Mouse (Mus musculus): ENCODE results near the gene Pus7.
A peak's percentile ranks its signal among the peaks of the same experiment; 100 is the strongest.

Gene Pus7

DNA sequence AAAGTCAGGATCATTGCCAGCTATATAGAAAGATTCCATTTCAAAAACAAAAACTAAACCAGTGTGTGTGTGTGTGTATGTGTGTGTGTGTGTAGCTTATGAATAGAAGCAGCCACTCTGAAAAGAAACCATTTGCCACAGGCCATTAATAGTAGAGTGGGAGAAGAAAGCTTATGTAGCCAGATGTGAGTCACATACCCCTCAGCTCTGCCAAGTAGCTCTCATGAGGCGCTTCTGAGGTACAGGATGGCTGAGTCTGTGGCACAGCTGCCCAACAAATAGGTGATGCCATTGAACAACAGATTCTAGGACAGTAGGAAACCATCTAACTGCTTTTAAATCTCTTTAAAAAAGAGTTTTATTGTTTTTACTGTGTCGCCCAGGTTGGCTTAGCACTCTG lies 9.2 kb upstream of the Pus7 start:
- no peak overlapping the region for H3K4me3 ChIP-seq (replicated peaks; ENCODE audit: low read length)
- peaks cover 44% of the 10 kb centered on the region for H3K36me3 ChIP-seq (ENCODE audit: insufficient read depth, low read length)
- TF ChIP-seq POU5F1 (IDR thresholded peaks at IDR 0.05; ENCODE audit: borderline replicate concordance, low read length) (no peak), NANOG (IDR thresholded peaks at IDR 0.05; ENCODE audit: borderline replicate concordance, low read length) (no peak), CTCF (conservative IDR thresholded peaks at IDR 0.05; ENCODE audit: low read length) (no peak)
- no peaks in the 10 kb centered on the region for H3K27me3 ChIP-seq (ENCODE audit: insufficient read depth, low read length)
- H3K4me1 ChIP-seq (replicated peaks; ENCODE audit: low read depth, low read length), result peaks cover 8% of the 10 kb centered on the region
- no peaks in the 10 kb centered on the region for H3K9me3 ChIP-seq (ENCODE audit: low read length)

DNA sequence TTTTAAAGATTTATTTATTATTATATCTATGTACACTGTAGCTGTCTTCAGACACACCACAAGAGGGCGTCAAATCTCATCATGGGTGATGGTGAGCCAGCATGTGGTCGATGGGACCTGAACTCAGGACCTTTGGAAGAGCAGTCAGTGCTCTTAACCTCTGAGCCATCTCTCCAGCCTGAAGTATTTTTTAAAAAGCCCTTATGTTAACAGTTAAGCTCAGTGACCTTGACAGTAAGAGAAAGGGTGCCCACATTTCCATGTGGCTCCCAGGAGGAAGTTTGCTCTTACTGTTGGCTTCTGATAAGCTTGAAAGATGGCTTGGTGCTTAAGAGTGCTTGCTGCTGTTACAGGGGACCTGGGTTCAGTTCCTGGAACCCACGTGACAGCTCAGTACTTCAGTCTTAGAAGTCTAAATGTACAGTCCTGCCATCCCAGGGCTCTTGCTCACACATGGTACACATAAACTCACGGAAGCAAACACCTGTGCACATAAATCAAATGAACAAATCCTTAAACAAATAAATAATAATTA lies 5.6 kb upstream of the Pus7 start:
- Histone ChIP-seq H3K27me3 (ENCODE audit: insufficient read depth, low read length) (no peaks in the 10 kb centered on the region), H3K36me3 (ENCODE audit: insufficient read depth, low read length) (peaks cover 12% of the 10 kb centered on the region), H3K4me3 (replicated peaks; ENCODE audit: low read length) (no peak overlapping the region), H3K4me1 (replicated peaks; ENCODE audit: low read depth, low read length) (peaks cover 12% of the 10 kb centered on the region), H3K9me3 (ENCODE audit: low read length) (no peaks in the 10 kb centered on the region)
- no peak for TF ChIP-seq POU5F1 (IDR thresholded peaks at IDR 0.05; ENCODE audit: borderline replicate concordance, low read length)
- TF ChIP-seq NANOG (IDR thresholded peaks at IDR 0.05; ENCODE audit: borderline replicate concordance, low read length), result no peak
- TF ChIP-seq CTCF (conservative IDR thresholded peaks at IDR 0.05; ENCODE audit: low read length), result 0 out of 2 replicates have a peak, but pooled peaks have one; percentile 8

GRCm38 (mm10) chr5:23788390-23788830 lies 4.9 kb upstream of the Pus7 start:
- TF ChIP-seq NANOG (IDR thresholded peaks at IDR 0.05; ENCODE audit: borderline replicate concordance, low read length), result no peak
- TF ChIP-seq CTCF (conservative IDR thresholded peaks at IDR 0.05; ENCODE audit: low read length), result no peak
- TF ChIP-seq POU5F1 (IDR thresholded peaks at IDR 0.05; ENCODE audit: borderline replicate concordance, low read length), result no peak
- H3K27me3 ChIP-seq (ENCODE audit: insufficient read depth, low read length), result no peaks in the 10 kb centered on the region
- H3K36me3 ChIP-seq (ENCODE audit: insufficient read depth, low read length), result peaks cover 9% of the 10 kb centered on the region
- peak overlapping the region; percentile 89 for H3K4me3 ChIP-seq (replicated peaks; ENCODE audit: low read length)
- H3K4me1 ChIP-seq (replicated peaks; ENCODE audit: low read depth, low read length), result peaks cover 17% of the 10 kb centered on the region
- no peaks in the 10 kb centered on the region for H3K9me3 ChIP-seq (ENCODE audit: low read length)

DNA sequence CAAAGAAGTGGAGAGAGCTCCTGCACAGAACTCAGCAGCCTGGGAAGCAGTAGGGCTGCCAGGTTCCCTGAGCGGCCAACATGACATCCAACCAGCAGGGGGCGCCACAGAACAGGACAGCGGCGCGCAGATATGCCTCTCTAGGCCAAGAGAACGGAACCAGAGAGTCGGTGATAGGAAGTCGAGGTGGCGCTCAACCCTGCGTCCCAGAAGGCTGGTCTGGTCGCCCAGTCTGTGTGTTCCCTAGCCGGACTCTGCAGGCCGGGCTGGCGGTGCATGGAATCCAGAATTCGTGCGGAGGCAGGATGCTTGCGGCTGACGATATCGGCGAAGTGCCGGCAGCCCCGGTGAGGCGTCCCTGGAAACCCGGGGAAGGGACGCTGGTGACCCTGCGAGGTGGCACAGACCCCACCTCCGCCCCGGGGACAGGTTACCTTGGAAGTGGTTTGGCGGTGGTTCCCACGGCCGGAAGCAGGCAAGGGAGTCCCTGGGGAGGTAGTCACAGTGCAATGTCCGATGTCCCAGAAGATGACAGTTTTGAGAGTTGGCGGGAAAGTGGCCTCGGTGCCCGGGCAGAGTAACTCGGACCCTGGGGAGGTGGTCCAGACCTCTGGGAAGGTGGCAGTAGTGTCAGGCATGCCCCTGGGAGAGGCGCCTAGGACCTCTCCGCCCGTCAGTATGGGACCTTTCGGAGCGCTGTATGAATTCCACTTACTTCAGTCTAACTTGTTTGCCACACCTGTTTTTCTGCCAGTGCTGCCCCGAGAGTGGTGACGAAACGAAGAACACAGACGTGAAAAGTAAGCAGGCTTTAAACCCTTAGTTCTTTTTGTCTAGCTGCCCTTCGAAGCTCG lies 4.3 kb upstream of the Pus7 start, which contains the start of gene Rint1:
Gene Rint1 (plus strand): TSS at position 176 of the 854 bp plus-strand sequence.
- TF ChIP-seq NANOG (IDR thresholded peaks at IDR 0.05; ENCODE audit: borderline replicate concordance, low read length), result no peak
- TF ChIP-seq CTCF (conservative IDR thresholded peaks at IDR 0.05; ENCODE audit: low read length), result peak; percentile 91
- no peak for TF ChIP-seq POU5F1 (IDR thresholded peaks at IDR 0.05; ENCODE audit: borderline replicate concordance, low read length)
- H3K4me3 ChIP-seq (replicated peaks; ENCODE audit: low read length), result peak within 1 kb of the TSS; percentile 89
- H3K36me3 ChIP-seq (ENCODE audit: insufficient read depth, low read length), result peaks cover 9% of the 10 kb centered on the region
- peaks cover 18% of the 10 kb centered on the region for H3K4me1 ChIP-seq (replicated peaks; ENCODE audit: low read depth, low read length)
- no peaks in the 10 kb centered on the region for H3K9me3 ChIP-seq (ENCODE audit: low read length)
- H3K27me3 ChIP-seq (ENCODE audit: insufficient read depth, low read length), result peaks cover 2% of the 10 kb centered on the region; the same call in 1 of the 2 replicates

DNA sequence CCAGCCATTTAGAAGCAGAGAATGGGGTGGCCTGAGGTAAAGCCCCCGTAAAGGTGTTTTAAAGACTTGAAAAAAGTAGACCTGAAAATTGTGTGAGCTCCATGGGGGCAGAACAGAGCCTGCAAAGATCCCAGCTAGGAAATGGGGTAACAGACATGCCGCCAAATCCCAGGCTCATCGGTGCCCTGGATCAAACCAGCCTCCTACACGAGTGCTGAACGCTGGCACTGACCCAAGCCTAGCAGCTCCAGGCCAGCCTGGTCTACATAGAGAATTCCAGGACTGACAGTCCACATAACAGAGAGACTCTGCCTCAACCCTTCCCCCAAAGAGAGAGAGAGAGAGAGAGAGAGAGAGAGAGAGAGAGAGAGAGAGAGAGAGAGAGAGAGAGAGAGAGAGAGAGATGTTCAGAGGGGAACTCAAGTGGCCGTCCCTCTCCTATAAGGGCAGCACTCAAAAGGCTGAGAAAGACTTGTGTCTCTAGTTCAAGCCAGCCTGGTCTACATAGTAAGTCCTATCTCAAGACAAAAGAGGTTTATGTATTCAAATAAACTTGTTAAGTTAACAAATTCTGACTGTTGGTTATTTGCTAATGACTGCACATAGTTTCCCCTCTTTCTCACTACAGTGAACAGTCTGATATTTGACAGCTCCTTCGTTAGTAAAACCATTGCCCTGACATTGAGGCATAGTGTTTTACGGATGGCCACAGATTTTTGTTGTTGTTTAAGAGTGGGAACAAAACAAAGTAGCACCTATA lies 1.3 kb downstream of the Pus7 start:
- TF ChIP-seq POU5F1 (IDR thresholded peaks at IDR 0.05; ENCODE audit: borderline replicate concordance, low read length), result no peak
- H3K27me3 ChIP-seq (ENCODE audit: insufficient read depth, low read length), result peaks cover 3% of the 10 kb centered on the region; the same call in 1 of the 2 replicates
- H3K4me3 ChIP-seq (replicated peaks; ENCODE audit: low read length), result peak overlapping the region; percentile 96
- no peaks in the 10 kb centered on the region for H3K9me3 ChIP-seq (ENCODE audit: low read length)
- peaks cover 10% of the 10 kb centered on the region for H3K36me3 ChIP-seq (ENCODE audit: insufficient read depth, low read length)
- peaks cover 30% of the 10 kb centered on the region for H3K4me1 ChIP-seq (replicated peaks; ENCODE audit: low read depth, low read length)

DNA sequence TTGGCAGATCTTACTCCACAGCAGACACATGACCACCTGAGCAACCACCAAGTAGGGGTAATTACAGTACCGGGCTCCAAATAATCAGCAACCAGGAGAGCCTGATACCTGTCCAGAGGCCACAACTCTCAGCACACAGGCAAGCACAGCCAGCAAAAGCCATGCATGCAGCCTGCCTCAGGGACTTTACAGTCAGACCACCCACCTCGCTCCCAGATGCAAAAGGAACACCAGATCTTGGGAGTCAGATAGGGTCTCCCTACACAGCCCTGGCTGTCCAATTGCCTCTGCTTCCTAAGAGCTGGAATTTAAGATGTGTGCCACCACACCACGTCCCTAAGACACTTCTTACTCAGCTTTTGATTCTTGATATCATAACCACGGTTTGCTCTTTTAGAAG lies 2.3 kb downstream of the Pus7 start:
- Histone ChIP-seq H3K4me1 (replicated peaks; ENCODE audit: low read depth, low read length) (peaks cover 27% of the 10 kb centered on the region), H3K36me3 (ENCODE audit: insufficient read depth, low read length) (peaks cover 15% of the 10 kb centered on the region), H3K27me3 (ENCODE audit: insufficient read depth, low read length) (peaks cover 3% of the 10 kb centered on the region; the same call in 1 of the 2 replicates), H3K9me3 (ENCODE audit: low read length) (no peaks in the 10 kb centered on the region), H3K4me3 (replicated peaks; ENCODE audit: low read length) (no peak overlapping the region)
- no peak for TF ChIP-seq CTCF (conservative IDR thresholded peaks at IDR 0.05; ENCODE audit: low read length)
- no peak for TF ChIP-seq NANOG (IDR thresholded peaks at IDR 0.05; ENCODE audit: borderline replicate concordance, low read length)
- no peak for TF ChIP-seq POU5F1 (IDR thresholded peaks at IDR 0.05; ENCODE audit: borderline replicate concordance, low read length)

GRCm38 (mm10) chr5:23780516-23780915 lies 3.0 kb downstream of the Pus7 start:
- peaks cover 21% of the 10 kb centered on the region for H3K36me3 ChIP-seq (ENCODE audit: insufficient read depth, low read length)
- TF ChIP-seq NANOG (IDR thresholded peaks at IDR 0.05; ENCODE audit: borderline replicate concordance, low read length) (no peak), POU5F1 (IDR thresholded peaks at IDR 0.05; ENCODE audit: borderline replicate concordance, low read length) (no peak), CTCF (conservative IDR thresholded peaks at IDR 0.05; ENCODE audit: low read length) (peak; percentile 43)
- peaks cover 3% of the 10 kb centered on the region; the same call in 1 of the 2 replicates for H3K27me3 ChIP-seq (ENCODE audit: insufficient read depth, low read length)
- no peaks in the 10 kb centered on the region for H3K9me3 ChIP-seq (ENCODE audit: low read length)
- no peak overlapping the region for H3K4me3 ChIP-seq (replicated peaks; ENCODE audit: low read length)
- H3K4me1 ChIP-seq (replicated peaks; ENCODE audit: low read depth, low read length), result peaks cover 27% of the 10 kb centered on the region

- Histone ChIP-seq H3K9me3 (ENCODE audit: low read length) (no peaks in the 10 kb centered on the region), H3K27me3 (ENCODE audit: insufficient read depth, low read length) (no peaks in the 10 kb centered on the region)
- TF ChIP-seq POU5F1 (IDR thresholded peaks at IDR 0.05; ENCODE audit: borderline replicate concordance, low read length), result no peak
- no peak for TF ChIP-seq NANOG (IDR thresholded peaks at IDR 0.05; ENCODE audit: borderline replicate concordance, low read length)
- no peak for TF ChIP-seq CTCF (conservative IDR thresholded peaks at IDR 0.05; ENCODE audit: low read length)
Observed at GRCm38 (mm10) chr5:23774186-23774585, 9.3 kb downstream of the Pus7 start.

More at GRCm38 (mm10) chr5:23774186-23774585, 9.3 kb downstream of the Pus7 start:
- H3K36me3 ChIP-seq (ENCODE audit: insufficient read depth, low read length), result peaks cover 57% of the 10 kb centered on the region
- H3K4me1 ChIP-seq (replicated peaks; ENCODE audit: low read depth, low read length), result peaks cover 20% of the 10 kb centered on the region
- H3K4me3 ChIP-seq (replicated peaks; ENCODE audit: low read length), result no peak overlapping the region

Data from E14TG2a.4 (cell line).